Mouse (Mus musculus): ENCODE data around the gene E130114P18Rik. TPM values are rescaled to one million over a fixed set of nuclear protein-coding genes. Genes with fewer than 3 reads are reported as not detected.

Gene E130114P18Rik
- polyA plus RNA-seq, 1 experiment from 2014 or later: 28.2 TPM

DNA sequence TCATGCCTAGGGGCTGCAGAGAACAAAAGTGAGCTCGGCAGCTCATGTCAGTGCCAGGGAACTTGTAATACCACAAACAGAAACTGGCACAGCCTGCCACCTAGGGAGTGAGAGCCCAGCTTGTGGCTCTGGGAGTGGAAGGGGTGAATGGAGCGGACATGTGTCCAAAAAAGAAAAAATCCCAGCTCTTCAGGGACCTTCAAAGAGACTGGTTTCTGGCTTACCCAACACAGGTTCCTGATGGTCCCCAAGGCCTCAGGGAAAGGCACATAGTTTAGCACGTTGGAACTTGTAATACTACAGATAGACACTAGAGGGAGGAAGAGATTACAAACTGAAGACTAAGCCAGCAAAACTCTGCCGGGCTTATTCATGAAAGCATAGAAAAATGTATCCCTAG, 213.2 kb downstream of the E130114P18Rik start:
- WGBS: 30% methylated on average over 4 of the region's 4 CpGs
- no peaks in the 10 kb centered on the region for H3K9me3 ChIP-seq (replicated peaks)
- no peak overlapping the region for H3K9ac ChIP-seq
- H3K4me1 ChIP-seq: no peaks in the 10 kb centered on the region
- H3K36me3 ChIP-seq: no peaks in the 10 kb centered on the region
- ATAC-seq (ENCODE audit: low FRiP score): no peak
- H3K4me3 ChIP-seq: no peak overlapping the region
- no peaks in the 10 kb centered on the region for H3K27me3 ChIP-seq
- no peak overlapping the region for H3K27ac ChIP-seq
- no peak overlapping the region for H3K4me2 ChIP-seq (replicated peaks)

GRCm38 (mm10) chr4:97564199-97564598, 213.7 kb downstream of the E130114P18Rik start:
- no peaks in the 10 kb centered on the region for H3K36me3 ChIP-seq
- no peaks in the 10 kb centered on the region for H3K4me1 ChIP-seq
- H3K27me3 ChIP-seq: no peaks in the 10 kb centered on the region
- H3K4me3 ChIP-seq: no peak overlapping the region
- H3K4me2 ChIP-seq (replicated peaks): no peak overlapping the region
- no peaks in the 10 kb centered on the region for H3K9me3 ChIP-seq (replicated peaks)
- 84% methylated on average over 6 of the region's 6 CpGs for WGBS
- ATAC-seq (ENCODE audit: low FRiP score): no peak
- H3K27ac ChIP-seq: no peak overlapping the region
- H3K9ac ChIP-seq: no peak overlapping the region

GRCm38 (mm10) chr4:97557585-97557984, 220.3 kb downstream of the E130114P18Rik start:
- Histone ChIP-seq H3K9me3 (replicated peaks) (no peaks in the 10 kb centered on the region), H3K9ac (no peak overlapping the region), H3K27ac (no peak overlapping the region), H3K4me2 (replicated peaks) (no peak overlapping the region), H3K36me3 (no peaks in the 10 kb centered on the region), H3K4me1 (no peaks in the 10 kb centered on the region), H3K4me3 (no peak overlapping the region), H3K27me3 (no peaks in the 10 kb centered on the region)
- 70% methylated on average over 2 of the region's 2 CpGs for WGBS
- no peak for ATAC-seq (ENCODE audit: low FRiP score)

DNA sequence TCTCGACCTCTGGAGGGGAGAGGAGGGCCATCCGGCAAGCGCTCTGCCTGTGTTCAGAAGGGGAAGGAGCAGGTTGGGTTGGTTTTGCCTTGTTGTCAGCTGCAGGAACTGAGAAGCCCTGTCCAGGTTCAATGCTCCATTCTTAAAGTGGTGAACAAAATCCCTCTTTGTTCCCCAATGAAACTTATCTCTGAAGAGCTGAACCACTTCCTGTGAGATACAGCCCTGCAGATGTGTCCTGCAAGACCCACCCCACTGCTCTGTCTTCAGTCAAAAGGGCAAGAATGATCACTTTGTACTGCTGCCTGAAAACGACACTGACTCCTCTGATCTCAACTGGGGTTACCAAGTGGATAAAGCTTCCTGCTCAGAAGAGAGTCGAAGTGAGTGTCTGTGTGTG, 233.9 kb downstream of the E130114P18Rik start:
- Histone ChIP-seq H3K36me3 (no peaks in the 10 kb centered on the region), H3K27ac (no peak overlapping the region), H3K4me2 (replicated peaks) (no peak overlapping the region), H3K4me1 (no peaks in the 10 kb centered on the region), H3K4me3 (no peak overlapping the region), H3K9ac (no peak overlapping the region), H3K27me3 (no peaks in the 10 kb centered on the region), H3K9me3 (replicated peaks) (no peaks in the 10 kb centered on the region)
- ATAC-seq (ENCODE audit: low FRiP score): no peak
- 57% methylated on average over 5 of the region's 5 CpGs for WGBS

DNA sequence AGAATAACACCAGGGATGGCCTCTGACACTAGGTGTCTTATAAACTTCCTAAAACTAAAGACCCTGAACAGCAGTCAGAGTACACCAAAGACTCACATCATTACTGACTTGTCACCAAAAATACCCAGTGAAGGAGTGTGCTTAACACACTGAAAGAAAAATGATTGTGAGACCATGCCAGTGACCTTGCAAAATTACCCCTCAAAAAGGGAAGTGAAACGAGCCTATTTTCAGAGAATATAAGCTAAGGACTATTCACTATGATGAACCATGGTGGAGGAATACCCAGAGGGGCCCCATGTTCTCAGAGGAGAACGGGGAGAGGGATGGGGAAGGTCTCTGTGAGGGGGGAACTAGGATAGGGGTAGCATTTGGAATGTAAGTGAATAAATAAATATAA, 245.8 kb downstream of the E130114P18Rik start:
- 63% methylated on average over 2 of the region's 2 CpGs for WGBS
- H3K9ac ChIP-seq: no peak overlapping the region
- no peak overlapping the region for H3K27ac ChIP-seq
- ATAC-seq (ENCODE audit: low FRiP score): no peak
- H3K4me3 ChIP-seq: no peak overlapping the region
- H3K36me3 ChIP-seq: no peaks in the 10 kb centered on the region
- no peak overlapping the region for H3K4me2 ChIP-seq (replicated peaks)
- no peaks in the 10 kb centered on the region for H3K4me1 ChIP-seq
- H3K27me3 ChIP-seq: no peaks in the 10 kb centered on the region
- no peaks in the 10 kb centered on the region for H3K9me3 ChIP-seq (replicated peaks)

DNA sequence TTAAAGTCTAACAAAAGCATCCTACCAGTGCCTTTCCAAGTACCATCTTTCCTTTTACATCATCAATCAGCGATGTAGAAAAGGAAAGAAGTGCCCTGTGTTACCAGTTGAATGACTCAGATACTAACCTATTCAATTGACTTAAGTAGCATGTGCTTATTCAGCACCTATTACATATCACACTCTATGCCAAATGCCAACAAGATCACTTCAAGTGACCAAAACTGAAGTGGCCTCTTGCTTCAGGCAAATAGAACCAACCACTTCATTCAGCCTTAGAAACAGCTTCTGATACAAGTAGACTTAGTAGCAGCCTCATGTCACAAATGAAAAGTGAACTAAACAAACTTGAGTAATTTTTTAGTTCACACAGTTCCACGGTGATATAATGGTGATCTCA, 249.4 kb downstream of the E130114P18Rik start:
- no peaks in the 10 kb centered on the region for H3K36me3 ChIP-seq
- H3K9ac ChIP-seq: no peak overlapping the region
- H3K27ac ChIP-seq: no peak overlapping the region
- no peak for ATAC-seq (ENCODE audit: low FRiP score)
- no peaks in the 10 kb centered on the region for H3K27me3 ChIP-seq
- no peaks in the 10 kb centered on the region for H3K9me3 ChIP-seq (replicated peaks)
- H3K4me3 ChIP-seq: no peak overlapping the region
- no peak overlapping the region for H3K4me2 ChIP-seq (replicated peaks)
- no peaks in the 10 kb centered on the region for H3K4me1 ChIP-seq
- WGBS: 82% methylated on average over 2 of the region's 2 CpGs

Other genes starting within 250 kb of the E130114P18Rik start
- 58.4 and 62.7 TPM in 2 replicates for gene Nfia, start 5.3 kb downstream of the E130114P18Rik start, polyA plus RNA-seq (2016; fragmentation: Nextera tagmentation; extraction: Ambion mirVana)

All from hindbrain, embryonic 12.5 days (tissue).